Mouse (Mus musculus) neural tube, embryonic 14.5 days (tissue): Measurements from ENCODE around the gene Celf2. TPM values are rescaled to one million over a fixed set of nuclear protein-coding genes. Genes with fewer than 3 reads are reported as not detected.

ENCODE experiments used
- ATAC-seq: fragments of 200-750 bp; cut with Nextera tagmentation; 2 replicates; pipeline ENCODE4 v1.8.0; 2017; ENCODE audit warnings: low read depth, mild to moderate bottlenecking, moderate TSS enrichment, moderate library complexity
- H3K27ac ChIP-seq: fragments of 300-500 bp; sonication (generic); 2 replicates; pipeline ENCODE4 v1.5.1; 2014; ENCODE audit warnings: low read depth, mild to moderate bottlenecking, control low read depth, low read length, moderate library complexity, mixed read lengths
- H3K27me3 ChIP-seq: fragments of 300-500 bp; sonication (generic); 2 replicates; pipeline ENCODE4 v1.6.1; 2014; ENCODE audit warnings: low read length; ENCODE audit not compliant: control insufficient read depth, insufficient read depth
- H3K36me3 ChIP-seq: fragments of 300-500 bp; sonication (generic); 2 replicates; pipeline ENCODE4 v1.6.1; 2014; ENCODE audit warnings: low read length, mixed read lengths; ENCODE audit not compliant: control insufficient read depth, insufficient read depth
- H3K4me1 ChIP-seq: fragments of 300-500 bp; sonication (generic); 2 replicates; pipeline ENCODE4 v1.6.1; 2014; ENCODE audit warnings: low read length; ENCODE audit not compliant: control insufficient read depth, insufficient read depth
- H3K4me2 ChIP-seq: fragments of 300-500 bp; sonication (generic); 2 replicates; pipeline ENCODE4 v1.6.1; 2014; ENCODE audit warnings: mild to moderate bottlenecking, low read depth, low read length, control low read depth
- H3K4me3 ChIP-seq: fragments of 300-500 bp; sonication (generic); 2 replicates; pipeline ENCODE4 v1.5.1; 2014; ENCODE audit warnings: low read depth, low read length, control low read depth, mixed read lengths
- H3K9ac ChIP-seq: fragments of 300-500 bp; sonication (generic); replicated peaks from 2 replicates; pipeline ENCODE4 v1.6.1; 2014; ENCODE audit warnings: low read depth, mild to moderate bottlenecking, control low read depth, low read length, mixed read lengths
- H3K9me3 ChIP-seq: fragments of 300-500 bp; sonication (generic); 2 replicates; pipeline ENCODE4 v1.6.1; 2016; ENCODE audit warnings: low read length; ENCODE audit not compliant: control insufficient read depth
- WGBS: fragments of 180-500 bp; shearing (Covaris S2); extraction: QIAGEN DNeasy Blood & Tissue Kit; methylation state at CpG from one replicate; pipeline ENCODE4 v1.1.7; 2014; 5-methylcytosine and 5-hydroxymethylcytosine counted together
- polyA plus RNA-seq: library from polyadenylated mRNA; unstranded; fragments of >200 nt; fragmentation: Nextera tagmentation; extraction: Ambion mirVana; gene quantifications from 2 replicates; pipeline ENCODE4 v1.2.1, GENCODE M21; 2014

Gene Celf2
- polyA plus RNA-seq, 1 experiment from 2014 or later, result 161 TPM

DNA sequence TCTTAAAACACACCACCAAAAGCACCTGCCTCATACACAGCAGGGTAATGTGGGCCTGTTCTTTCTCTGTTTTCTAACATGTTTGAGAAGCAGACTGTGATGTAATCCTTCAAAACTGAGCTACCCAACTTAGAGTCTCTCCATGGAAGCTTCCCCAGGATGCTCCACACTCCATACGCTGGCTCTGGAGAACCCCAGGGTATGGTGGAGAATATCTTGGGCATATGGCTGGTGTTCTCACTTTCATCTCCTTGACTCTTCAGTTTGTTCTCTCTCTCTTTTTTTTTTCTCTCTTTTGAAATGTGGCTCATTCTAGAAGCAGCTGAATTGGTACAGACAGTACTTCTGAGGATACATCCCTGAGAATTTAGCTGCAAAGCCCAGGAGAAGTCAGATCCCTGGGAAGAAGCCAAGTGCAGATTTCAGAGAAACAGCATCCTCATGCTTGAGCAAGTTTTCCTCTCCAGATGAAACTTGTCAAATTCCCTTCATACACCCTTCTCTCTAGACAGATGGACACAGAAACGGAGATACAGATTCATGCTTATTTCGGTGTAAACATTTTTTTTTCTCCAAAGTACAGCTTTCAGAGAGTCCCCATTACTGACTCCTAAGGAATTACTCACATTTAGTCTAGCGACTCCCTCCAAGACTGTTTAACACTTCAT is 581.5 kb downstream of the Celf2 start:
- no peaks in the 10 kb centered on the region for H3K4me1 ChIP-seq
- H3K27ac ChIP-seq, result no peak overlapping the region
- WGBS, result 90% methylated on average over 4 of the region's 4 CpGs
- H3K4me2 ChIP-seq, result no peak overlapping the region
- H3K9me3 ChIP-seq, result no peaks in the 10 kb centered on the region
- H3K36me3 ChIP-seq, result no peaks in the 10 kb centered on the region
- H3K9ac ChIP-seq, result no peak overlapping the region
- H3K4me3 ChIP-seq, result no peak overlapping the region
- H3K27me3 ChIP-seq, result no peaks in the 10 kb centered on the region
- ATAC-seq, result no peak

DNA sequence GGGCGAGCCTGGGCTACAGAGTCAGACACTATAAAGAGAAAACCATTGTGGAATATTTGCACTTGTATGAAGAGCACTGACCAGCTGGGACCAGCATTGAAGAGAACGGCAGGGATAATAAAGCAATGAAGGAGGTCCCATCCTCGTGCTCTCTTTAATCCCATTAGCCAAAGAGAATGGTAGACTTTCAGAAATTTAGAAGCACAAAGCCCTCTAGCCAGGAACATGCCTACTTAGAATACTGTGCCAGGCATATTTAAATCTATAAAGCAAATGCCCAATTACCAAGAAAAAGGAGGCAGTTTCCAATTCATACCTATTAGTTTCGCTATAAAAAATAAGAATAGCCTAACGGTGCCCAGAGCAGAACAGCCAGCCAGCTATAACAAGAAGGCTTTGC is 583.9 kb downstream of the Celf2 start:
- H3K36me3 ChIP-seq, result no peaks in the 10 kb centered on the region
- H3K4me2 ChIP-seq, result no peak overlapping the region
- no peaks in the 10 kb centered on the region for H3K27me3 ChIP-seq
- no peak overlapping the region for H3K27ac ChIP-seq
- no peak overlapping the region for H3K9ac ChIP-seq
- no peak for ATAC-seq
- no peaks in the 10 kb centered on the region for H3K9me3 ChIP-seq
- no peaks in the 10 kb centered on the region for H3K4me1 ChIP-seq
- WGBS, result 45% methylated on average over 5 of the region's 5 CpGs
- no peak overlapping the region for H3K4me3 ChIP-seq

DNA sequence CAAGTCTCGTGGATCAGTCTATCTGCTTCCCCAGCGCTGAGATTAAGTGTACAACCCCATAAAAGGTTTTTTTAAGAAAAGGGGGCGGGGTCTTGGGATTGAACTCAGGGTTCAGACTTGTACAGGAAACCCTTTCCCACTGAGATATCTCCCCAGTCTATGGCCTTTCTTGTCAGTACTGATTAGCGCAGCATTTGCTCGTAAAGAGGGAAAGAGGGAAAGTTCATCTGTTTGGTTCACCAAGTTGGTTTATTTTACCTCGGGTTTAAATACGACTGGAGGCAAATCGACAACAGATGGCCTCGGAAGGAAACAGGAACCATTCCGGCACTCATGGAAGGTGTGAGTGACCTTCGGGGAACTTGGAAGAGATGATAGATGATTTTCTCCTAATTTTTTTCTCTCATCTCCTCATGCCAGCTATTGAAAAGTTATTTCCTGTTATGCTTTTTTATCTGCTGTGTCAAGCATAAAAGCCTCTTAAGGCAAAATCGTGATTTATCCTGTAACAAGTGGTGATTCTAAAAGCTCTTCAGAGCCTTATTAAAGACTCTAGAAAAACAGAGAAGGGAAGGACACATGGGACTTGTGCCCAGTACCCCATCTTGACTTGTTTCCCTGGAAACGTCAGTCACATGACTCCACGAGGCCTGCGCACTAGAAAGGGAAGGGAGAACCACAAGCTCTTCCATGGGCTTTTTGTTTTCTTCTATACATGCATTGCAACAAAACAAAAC is 585.5 kb downstream of the Celf2 start:
- Histone ChIP-seq H3K27me3 (no peaks in the 10 kb centered on the region), H3K4me2 (no peak overlapping the region), H3K4me3 (no peak overlapping the region), H3K9ac (no peak overlapping the region), H3K4me1 (no peaks in the 10 kb centered on the region), H3K36me3 (no peaks in the 10 kb centered on the region), H3K27ac (no peak overlapping the region), H3K9me3 (no peaks in the 10 kb centered on the region)
- ATAC-seq, result no peak
- WGBS, result 70% methylated on average over 15 of the region's 15 CpGs

DNA sequence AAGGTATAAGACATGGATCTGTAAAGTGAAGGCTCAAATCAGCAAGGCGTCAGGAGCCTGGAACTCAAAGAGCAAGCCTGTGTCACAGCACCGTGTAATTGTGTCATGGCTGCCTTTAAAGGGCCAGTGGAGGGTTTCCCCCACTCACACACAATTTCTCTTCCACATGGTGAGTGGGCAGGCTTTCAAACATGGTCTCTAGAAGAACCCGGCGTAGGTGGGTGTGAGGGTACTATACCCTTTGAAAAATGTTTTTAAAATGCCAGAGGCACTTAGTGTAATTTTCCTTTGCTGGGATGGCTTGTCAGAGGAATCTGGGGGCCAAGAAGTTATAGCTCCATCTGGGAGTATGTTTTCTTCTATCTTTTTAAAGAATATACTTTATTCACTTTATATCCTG is 594.0 kb downstream of the Celf2 start:
- no peaks in the 10 kb centered on the region for H3K9me3 ChIP-seq
- H3K4me1 ChIP-seq, result no peaks in the 10 kb centered on the region
- ATAC-seq, result no peak
- H3K27me3 ChIP-seq, result no peaks in the 10 kb centered on the region
- H3K4me2 ChIP-seq, result no peak overlapping the region
- no peak overlapping the region for H3K4me3 ChIP-seq
- H3K36me3 ChIP-seq, result no peaks in the 10 kb centered on the region
- no peak overlapping the region for H3K27ac ChIP-seq
- WGBS, result 89% methylated on average over 4 of the region's 4 CpGs
- no peak overlapping the region for H3K9ac ChIP-seq

DNA sequence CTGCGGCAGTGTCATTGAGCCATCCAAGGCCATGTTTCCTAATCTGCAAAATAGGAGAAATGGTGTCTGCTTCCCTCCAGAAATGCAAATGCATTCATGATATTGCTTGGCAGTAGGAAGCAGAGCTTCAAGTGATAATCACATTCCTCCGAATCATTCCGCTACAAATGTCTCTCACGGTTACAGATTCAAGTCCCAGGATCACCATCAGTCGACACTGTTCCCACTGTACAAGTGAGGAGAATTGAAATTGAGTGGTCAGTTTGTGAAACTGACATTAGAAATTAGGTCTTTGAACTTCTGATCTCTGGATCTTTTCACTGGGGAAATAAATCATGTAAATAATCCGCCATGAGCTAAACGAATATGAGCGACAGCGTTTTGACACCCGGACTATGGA is 596.0 kb downstream of the Celf2 start:
- WGBS, result 86% methylated on average over 10 of the region's 10 CpGs

DNA sequence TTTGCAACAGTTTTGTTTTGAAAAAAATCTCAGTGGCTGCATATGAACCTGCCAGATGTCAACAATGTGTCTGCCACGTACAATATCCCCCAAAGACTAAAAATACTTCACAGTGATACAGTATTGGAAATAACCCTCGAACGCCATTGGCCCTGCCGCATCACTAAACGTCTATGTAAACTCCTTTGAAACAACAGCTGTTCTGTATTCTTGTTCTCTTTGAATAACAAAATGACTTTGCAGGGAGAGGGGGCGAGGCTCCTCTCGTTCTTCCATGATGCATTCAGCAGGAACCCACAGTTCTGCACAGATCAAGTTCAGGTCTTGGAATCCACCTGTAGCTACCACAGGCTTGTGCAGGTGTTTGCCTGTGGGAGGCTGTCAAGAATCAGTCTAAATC is 597.4 kb downstream of the Celf2 start:
- Histone ChIP-seq H3K4me3 (no peak overlapping the region), H3K9ac (no peak overlapping the region), H3K4me2 (no peak overlapping the region), H3K27ac (no peak overlapping the region), H3K36me3 (no peaks in the 10 kb centered on the region), H3K27me3 (no peaks in the 10 kb centered on the region), H3K4me1 (no peaks in the 10 kb centered on the region), H3K9me3 (no peaks in the 10 kb centered on the region)
- 51% methylated on average over 7 of the region's 7 CpGs for WGBS
- ATAC-seq, result no peak

More for the DNA sequence above, 596.0 kb downstream of the Celf2 start:
- no peak overlapping the region for H3K4me3 ChIP-seq
- H3K4me2 ChIP-seq, result no peak overlapping the region
- no peak overlapping the region for H3K9ac ChIP-seq
- no peaks in the 10 kb centered on the region for H3K36me3 ChIP-seq
- H3K9me3 ChIP-seq, result no peaks in the 10 kb centered on the region
- H3K27ac ChIP-seq, result no peak overlapping the region
- ATAC-seq, result no peak
- no peaks in the 10 kb centered on the region for H3K4me1 ChIP-seq
- no peaks in the 10 kb centered on the region for H3K27me3 ChIP-seq

DNA sequence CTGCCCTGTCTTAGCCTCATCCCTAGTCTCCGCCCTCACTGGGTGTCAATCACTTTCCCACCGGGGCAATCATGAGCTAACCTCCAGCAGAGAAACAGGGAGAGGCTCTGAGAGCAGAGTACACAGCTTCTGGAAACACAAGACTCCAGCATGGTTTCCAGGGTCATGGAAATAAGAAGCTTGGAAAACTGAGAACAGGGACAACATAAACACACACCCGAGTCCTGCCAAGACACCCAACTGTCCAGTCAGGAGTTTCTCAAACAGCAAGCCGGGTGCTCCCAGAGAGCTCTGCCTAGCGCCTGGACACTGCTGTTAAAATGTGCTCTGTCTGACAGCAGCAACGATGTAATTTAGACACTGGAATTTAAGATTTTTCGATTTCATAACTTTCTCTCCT is 599.4 kb downstream of the Celf2 start:
- ATAC-seq, result no peak
- Histone ChIP-seq H3K27me3 (no peaks in the 10 kb centered on the region), H3K4me3 (no peak overlapping the region), H3K4me2 (no peak overlapping the region), H3K9me3 (no peaks in the 10 kb centered on the region), H3K27ac (no peak overlapping the region), H3K9ac (no peak overlapping the region), H3K4me1 (no peaks in the 10 kb centered on the region), H3K36me3 (no peaks in the 10 kb centered on the region)
- 80% methylated on average over 7 of the region's 7 CpGs for WGBS

DNA sequence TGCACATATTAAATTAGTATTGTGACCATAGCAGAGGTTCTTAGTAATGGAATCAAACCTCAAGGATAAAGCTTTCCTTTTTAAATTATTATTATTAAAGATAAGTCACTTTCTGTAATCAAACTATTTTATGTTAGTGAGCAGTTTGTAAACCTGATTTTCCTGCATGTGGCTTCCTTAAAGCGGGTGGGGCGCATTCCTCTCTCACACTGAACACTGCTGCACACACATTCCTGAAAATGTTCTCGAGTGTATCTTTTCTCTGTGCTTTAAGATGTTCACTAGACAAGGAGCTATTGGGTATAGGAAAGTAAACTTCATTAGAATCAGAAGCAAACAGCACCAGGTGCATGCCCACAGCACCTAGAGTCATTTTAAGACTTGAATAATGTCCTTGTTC is 605.0 kb downstream of the Celf2 start:
- no peak overlapping the region for H3K9ac ChIP-seq
- no peak overlapping the region for H3K4me3 ChIP-seq
- H3K27ac ChIP-seq, result no peak overlapping the region
- no peak for ATAC-seq
- H3K27me3 ChIP-seq, result no peaks in the 10 kb centered on the region
- H3K36me3 ChIP-seq, result no peaks in the 10 kb centered on the region
- WGBS, result 84% methylated on average over 3 of the region's 3 CpGs
- no peaks in the 10 kb centered on the region for H3K4me1 ChIP-seq
- no peaks in the 10 kb centered on the region for H3K9me3 ChIP-seq
- H3K4me2 ChIP-seq, result no peak overlapping the region

DNA sequence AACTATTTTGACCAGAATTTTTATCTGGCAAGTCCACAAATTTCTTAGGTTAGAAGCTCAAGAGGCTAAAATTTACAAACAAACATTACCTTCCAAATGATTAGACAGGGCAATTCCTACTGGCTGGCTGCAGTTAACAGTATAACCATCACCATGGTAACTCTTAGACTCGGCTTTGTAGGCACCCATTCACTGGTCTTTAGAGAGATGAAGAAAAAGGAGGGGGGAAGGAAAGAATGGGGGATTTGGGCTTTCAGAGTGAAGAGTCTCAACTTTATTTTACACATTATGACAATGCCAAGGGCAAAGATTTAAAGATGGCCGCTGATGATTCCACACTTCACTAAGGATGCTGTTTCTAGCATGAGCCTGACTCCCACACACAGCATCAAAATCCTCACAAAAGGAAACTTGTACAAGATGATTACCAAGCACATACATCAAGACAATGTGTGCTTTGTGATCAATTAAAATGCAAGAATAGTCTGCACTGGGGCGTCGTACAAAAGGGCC is 606.1 kb downstream of the Celf2 start:
- H3K9ac ChIP-seq, result no peak overlapping the region
- WGBS, result 12% methylated on average over 4 of the region's 4 CpGs
- H3K36me3 ChIP-seq, result no peaks in the 10 kb centered on the region
- peak; percentile 87 for ATAC-seq
- H3K4me2 ChIP-seq, result no peak overlapping the region
- no peaks in the 10 kb centered on the region for H3K9me3 ChIP-seq
- H3K4me3 ChIP-seq, result no peak overlapping the region
- H3K4me1 ChIP-seq, result no peaks in the 10 kb centered on the region
- no peaks in the 10 kb centered on the region for H3K27me3 ChIP-seq
- no peak overlapping the region for H3K27ac ChIP-seq
